Mouse (Mus musculus) left cerebral cortex, postnatal 25 days (tissue): Measurements from ENCODE around the gene Pgap3. TPM values are rescaled to one million over a fixed set of nuclear protein-coding genes. Genes with fewer than 3 reads are reported as not detected.

Source experiments
- DNase-seq, 2 experiments: peaks; one replicate each; pipeline ENCODE4 v3.0.0; 2022; ENCODE audit warnings: low spot score in 2 of 2, mixed read lengths in 1 of 2
- intact Hi-C: fragments of 180-260 bp; cut with DNase I; formaldehyde crosslinking; loops from one replicate; pipeline ENCODE4 v1.15.1; 2025
- total RNA-seq, 2 experiments: library from RNA; stranded (reverse); gene quantifications; 2 replicates each; pipeline ENCODE4 v1.2.3; 2021

Gene Pgap3
- total RNA-seq, 2 experiments from 2014 or later = 10.1 to 11.3 TPM

DNA sequence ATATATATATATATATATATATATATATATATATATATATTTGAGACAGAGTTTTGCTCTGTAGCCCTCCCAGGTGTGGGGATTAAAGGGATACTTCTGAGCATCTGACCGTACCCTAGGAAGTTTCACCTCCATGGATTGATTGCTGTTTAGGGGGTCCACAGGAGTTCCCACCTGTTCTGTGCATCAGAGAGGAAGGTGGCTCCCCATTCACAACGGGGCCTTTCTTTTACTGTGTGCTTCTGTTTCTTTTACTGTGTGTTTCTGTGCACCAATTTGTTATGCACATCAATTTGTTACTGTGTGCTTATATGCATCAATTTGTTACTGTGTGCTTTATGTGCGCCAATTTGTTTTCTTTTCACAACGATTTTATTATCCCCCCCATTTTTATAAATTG, 59.1 kb downstream of the Pgap3 start:
- intact Hi-C loops = loop anchor here (5.0 kb wide), 1 partner anchor 96 kb away; the partner anchor contains the start of gene Mien1
- no peak for DNase-seq

DNA sequence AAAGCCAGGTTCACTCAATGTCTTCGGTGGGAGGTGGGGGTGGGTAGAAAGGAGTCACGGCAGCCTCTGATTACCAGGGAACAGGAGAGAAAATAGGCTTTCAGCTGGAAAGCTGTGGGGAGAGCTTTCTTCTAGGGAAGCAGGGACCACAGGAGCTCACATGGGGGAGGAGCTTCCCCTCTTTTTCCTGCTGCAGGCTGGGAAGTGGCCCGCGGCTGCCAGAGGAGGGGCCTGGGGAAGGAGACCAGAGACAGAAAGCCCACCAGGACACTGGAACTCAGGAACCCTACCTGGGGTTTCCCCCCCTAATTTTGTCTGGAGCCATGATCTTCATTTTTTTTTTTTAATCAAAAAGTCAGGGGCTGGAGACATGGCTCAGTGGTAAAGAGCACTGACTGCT, 59.7 kb downstream of the Pgap3 start:
- intact Hi-C loops = loop anchor here (5.0 kb wide), 1 partner anchor 97 kb away; the partner anchor contains the start of gene Mien1
- no peak for DNase-seq

DNA sequence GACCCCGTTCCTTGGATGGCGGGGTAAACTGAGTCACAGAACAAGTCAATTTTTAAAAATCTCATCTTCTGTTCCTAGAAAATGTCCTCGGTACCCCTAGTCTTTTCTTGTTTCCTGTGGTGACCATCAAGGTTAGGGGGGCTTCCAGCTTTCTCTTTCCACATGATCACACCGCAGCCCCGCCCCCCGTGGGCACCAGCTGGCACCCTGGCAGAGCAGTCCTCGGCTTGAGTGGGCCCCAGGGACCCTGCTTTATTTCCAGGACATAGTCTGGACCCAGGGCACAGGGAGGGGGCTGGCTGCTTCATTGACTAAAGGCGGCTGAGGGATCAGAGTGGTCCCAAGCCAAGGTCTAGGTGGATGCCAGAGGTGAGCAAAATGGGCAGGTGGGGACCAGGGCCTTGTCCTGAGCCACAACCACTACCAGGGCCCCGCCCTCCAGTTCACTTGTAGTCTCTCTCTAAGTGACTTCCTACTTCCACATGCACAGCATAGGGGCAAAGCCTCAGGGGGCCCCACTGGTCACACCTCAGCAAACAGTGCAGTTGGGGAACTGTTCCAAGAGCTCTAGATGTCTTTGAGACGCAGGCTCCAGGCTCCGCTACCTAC, 60.5 kb downstream of the Pgap3 start:
- intact Hi-C loops = loop anchor here (5.0 kb wide), 1 partner anchor 98 kb away; the partner anchor contains the start of gene Mien1
- DNase-seq = no peak

DNA sequence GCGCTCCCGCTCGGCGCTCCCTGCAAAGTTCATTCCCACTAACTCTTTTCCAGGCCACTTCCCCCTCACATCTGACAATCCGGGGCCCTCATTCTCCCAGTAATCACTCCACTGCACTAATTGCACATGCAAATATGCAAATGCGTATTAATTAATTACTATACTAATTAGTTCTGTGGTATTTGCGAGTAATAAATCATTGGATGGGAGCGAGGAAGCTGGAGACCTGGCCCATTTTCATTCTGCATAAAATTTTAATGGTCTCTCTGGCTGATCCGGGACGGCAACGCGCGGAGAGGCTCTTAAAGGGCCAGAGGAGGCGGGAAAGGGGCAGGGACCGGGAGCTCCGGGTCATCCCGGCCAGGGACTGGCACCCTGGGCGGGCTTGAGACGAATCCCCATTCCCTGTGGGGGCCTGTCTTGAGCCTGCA, 61.2 kb downstream of the Pgap3 start:
- intact Hi-C loops = no loop called here
- DNase-seq = peak in 1 of 2 experiments; percentile 53

Other genes with a start within 250 kb of the Pgap3 start
- 10 to 100 TPM; 49.6 to 49.7 TPM for gene Med1, start 207.2 kb downstream of the Pgap3 start, total RNA-seq
- 10 to 100 TPM; 35.2 to 38.8 TPM for gene Cdk12, start 197.4 kb downstream of the Pgap3 start, total RNA-seq
- gene Neurod2, start 70.8 kb downstream of the Pgap3 start, total RNA-seq = 10 to 100 TPM; 57.3 to 64.3 TPM
- gene Ppp1r1b, start 52.1 kb downstream of the Pgap3 start, total RNA-seq = 100 to 1,000 TPM; 141 to 380 TPM
- 10 to 100 TPM; 34.1 to 36.8 TPM for gene Stard3, start 42.1 kb downstream of the Pgap3 start, total RNA-seq
- gene Tcap, start 16.7 kb downstream of the Pgap3 start, total RNA-seq = 10 to 100 TPM in 1 of 2 experiments, 1 to 10 TPM in 1; 9.3 to 11.6 TPM
- gene Pnmt, start 14.0 kb downstream of the Pgap3 start, total RNA-seq = under 1 TPM; 0.39 to 0.73 TPM
- 1 to 10 TPM; 1.8 to 2.4 TPM for gene Erbb2, start 12.0 kb upstream of the Pgap3 start, total RNA-seq
- 100 to 1,000 TPM; 119 to 120 TPM for gene Mien1, start 38.5 kb upstream of the Pgap3 start, total RNA-seq
- 1 to 10 TPM; 2.4 to 2.7 TPM for gene Grb7, start 45.9 kb upstream of the Pgap3 start, total RNA-seq
- under 1 TPM in 1 of 2 experiments, not detected in 1; 0.78 TPM for gene Ikzf3, start 145.5 kb upstream of the Pgap3 start, total RNA-seq
- not detected for gene Zpbp2, start 150.6 kb upstream of the Pgap3 start, total RNA-seq
- gene Ormdl3, start 186.9 kb upstream of the Pgap3 start, total RNA-seq = 10 to 100 TPM; 48.9 TPM
- not detected for gene Lrrc3c, start 197.8 kb upstream of the Pgap3 start, total RNA-seq
- gene Gm12355, start 225.2 kb upstream of the Pgap3 start, total RNA-seq = 10 to 100 TPM; 11.6 to 14.0 TPM
- not detected for gene Gsdma3, start 225.9 kb upstream of the Pgap3 start, total RNA-seq
- not detected for gene Gsdma2, start 246.3 kb upstream of the Pgap3 start, total RNA-seq